Mouse (Mus musculus) embryonic facial prominence, embryonic 11.5 days (tissue): ENCODE results near the gene Gm9903. TPM values are rescaled to one million over a fixed set of nuclear protein-coding genes. Genes with fewer than 3 reads are reported as not detected.

ENCODE experiments used
- ATAC-seq: fragments of 200-750 bp; cut with Nextera tagmentation; replicated peaks from 2 replicates; pipeline ENCODE4 v1.8.0; 2017; ENCODE audit warnings: low read depth; ENCODE audit not compliant: insufficient number of reproducible peaks, low FRiP score, low TSS enrichment
- DNase-seq: peaks from one replicate; pipeline ENCODE4 v3.0.0-alpha.2; 2015; ENCODE audit warnings: low spot score
- H3K27ac ChIP-seq: fragments of 300-500 bp; sonication (generic); replicated peaks from 2 replicates; pipeline ENCODE4 v1.5.1; 2014; ENCODE audit warnings: mild to moderate bottlenecking, low read depth, low read length, control low read depth
- H3K27me3 ChIP-seq: fragments of 300-500 bp; sonication (generic); 2 replicates; pipeline ENCODE4 v1.6.1; 2014; ENCODE audit warnings: mild to moderate bottlenecking, low read length, moderate library complexity, mixed read lengths; ENCODE audit not compliant: control insufficient read depth, insufficient read depth
- H3K36me3 ChIP-seq: fragments of 300-500 bp; sonication (generic); replicated peaks from 2 replicates; pipeline ENCODE4 v1.6.1; 2014; ENCODE audit warnings: low read depth, mild to moderate bottlenecking, low read length, moderate library complexity, mixed read lengths; ENCODE audit not compliant: control insufficient read depth, insufficient read depth
- H3K4me1 ChIP-seq: fragments of 300-500 bp; sonication (generic); 2 replicates; pipeline ENCODE4 v1.6.1; 2014; ENCODE audit warnings: low read length, mixed read lengths; ENCODE audit not compliant: control insufficient read depth, insufficient read depth
- H3K4me2 ChIP-seq: fragments of 300-500 bp; sonication (generic); 2 replicates; pipeline ENCODE4 v1.6.1; 2014; ENCODE audit warnings: low read depth, mild to moderate bottlenecking, control low read depth, low read length, moderate library complexity
- H3K4me3 ChIP-seq: fragments of 300-500 bp; sonication (generic); 2 replicates; pipeline ENCODE4 v1.5.1; 2014; ENCODE audit warnings: low read depth, low read length, control low read depth
- H3K9ac ChIP-seq: fragments of 300-500 bp; sonication (generic); replicated peaks from 2 replicates; pipeline ENCODE4 v1.6.1; 2014; ENCODE audit warnings: mild to moderate bottlenecking, control low read depth, low read length
- H3K9me3 ChIP-seq: fragments of 300-500 bp; sonication (generic); replicated peaks from 2 replicates; pipeline ENCODE4 v1.6.1; 2016; ENCODE audit warnings: mild to moderate bottlenecking, low read length, inconsistent platforms, mixed read lengths; ENCODE audit not compliant: control insufficient read depth
- WGBS: fragments of 180-500 bp; shearing (Covaris S2); extraction: QIAGEN DNeasy Blood & Tissue Kit; methylation state at CpG from one replicate; pipeline ENCODE4 v1.1.7; 2014; 5-methylcytosine and 5-hydroxymethylcytosine counted together
- polyA plus RNA-seq: library from polyadenylated mRNA; unstranded; fragments of >200 nt; fragmentation: Nextera tagmentation; extraction: Ambion mirVana; gene quantifications from 2 replicates; pipeline ENCODE4 v1.2.1, GENCODE M21; 2014

Gm9903 gene
- polyA plus RNA-seq, 1 experiment from 2014 or later: 0.97 TPM

- H3K4me1 ChIP-seq: 0 out of 2 replicates have a peak, but pooled peaks cover 2% of the 10 kb centered on the region
- WGBS: 4% methylated on average over 9 of the region's 9 CpGs
- peak overlapping the region; percentile 76 for H3K4me3 ChIP-seq
- ATAC-seq: peak; percentile 24; the same call in 1 of the 2 replicates
- no peaks in the 10 kb centered on the region for H3K9me3 ChIP-seq
- no peaks in the 10 kb centered on the region for H3K27me3 ChIP-seq
- no peaks in the 10 kb centered on the region for H3K36me3 ChIP-seq
- H3K9ac ChIP-seq: peak overlapping the region; percentile 30
- peak; percentile 11 for DNase-seq
- H3K27ac ChIP-seq: no peak overlapping the region
- peak overlapping the region; percentile 38 for H3K4me2 ChIP-seq
These were observed 336 bp downstream of the Gm9903 start for GRCm38 (mm10) chr5:33630061-33630460.

- no peak overlapping the region for H3K4me3 ChIP-seq
- H3K36me3 ChIP-seq: no peaks in the 10 kb centered on the region
- H3K27me3 ChIP-seq: no peaks in the 10 kb centered on the region
- 62% methylated on average over 4 of the region's 4 CpGs for WGBS
- ATAC-seq (no peak), DNase-seq (no peak)
- H3K4me1 ChIP-seq: 0 out of 2 replicates have a peak, but pooled peaks cover 2% of the 10 kb centered on the region
- no peak overlapping the region for H3K9ac ChIP-seq
- H3K27ac ChIP-seq: no peak overlapping the region
- H3K4me2 ChIP-seq: peak overlapping the region; percentile 3; the same call in 1 of the 2 replicates
- H3K9me3 ChIP-seq: no peaks in the 10 kb centered on the region
These were observed 890 bp downstream of the Gm9903 start for GRCm38 (mm10) chr5:33630615-33631014.

- DNase-seq (no peak), ATAC-seq (no peak)
- Histone ChIP-seq H3K36me3 (no peaks in the 10 kb centered on the region), H3K4me2 (no peak overlapping the region), H3K27ac (no peak overlapping the region), H3K4me1 (0 out of 2 replicates have a peak, but pooled peaks cover 2% of the 10 kb centered on the region), H3K4me3 (no peak overlapping the region), H3K9me3 (no peaks in the 10 kb centered on the region), H3K9ac (no peak overlapping the region), H3K27me3 (no peaks in the 10 kb centered on the region)
- 90% methylated on average over 1 of the region's 1 CpGs for WGBS
These were observed 2.8 kb downstream of the Gm9903 start for GRCm38 (mm10) chr5:33632526-33632925.

GRCm38 (mm10) chr5:33635361-33635760 lies 5.6 kb downstream of the Gm9903 start:
- Histone ChIP-seq H3K4me1 (no peaks in the 10 kb centered on the region), H3K36me3 (no peaks in the 10 kb centered on the region), H3K27me3 (no peaks in the 10 kb centered on the region), H3K27ac (no peak overlapping the region), H3K4me3 (no peak overlapping the region), H3K9ac (no peak overlapping the region), H3K9me3 (no peaks in the 10 kb centered on the region), H3K4me2 (no peak overlapping the region)
- 95% methylated on average over 3 of the region's 3 CpGs for WGBS
- ATAC-seq: no peak
- no peak for DNase-seq

GRCm38 (mm10) chr5:33637606-33638350 lies 8.1 kb downstream of the Gm9903 start:
- 83% methylated on average over 3 of the region's 3 CpGs for WGBS
- H3K27me3 ChIP-seq: no peaks in the 10 kb centered on the region
- H3K4me1 ChIP-seq: no peaks in the 10 kb centered on the region
- H3K9ac ChIP-seq: no peak overlapping the region
- peaks cover 3% of the 10 kb centered on the region; the same call in 1 of the 2 replicates for H3K36me3 ChIP-seq
- ATAC-seq (no peak), DNase-seq (no peak)
- H3K9me3 ChIP-seq: no peaks in the 10 kb centered on the region
- H3K4me3 ChIP-seq: no peak overlapping the region
- H3K4me2 ChIP-seq: no peak overlapping the region
- H3K27ac ChIP-seq: no peak overlapping the region

GRCm38 (mm10) chr5:33638826-33639225 lies 9.1 kb downstream of the Gm9903 start:
- WGBS: 67% methylated on average over 4 of the region's 4 CpGs
- ATAC-seq: no peak
- no peak overlapping the region for H3K4me2 ChIP-seq
- no peak overlapping the region for H3K27ac ChIP-seq
- H3K9ac ChIP-seq: no peak overlapping the region
- H3K4me1 ChIP-seq: no peaks in the 10 kb centered on the region
- no peak overlapping the region for H3K4me3 ChIP-seq
- H3K9me3 ChIP-seq: no peaks in the 10 kb centered on the region
- no peaks in the 10 kb centered on the region for H3K27me3 ChIP-seq
- peaks cover 10% of the 10 kb centered on the region for H3K36me3 ChIP-seq
- no peak for DNase-seq

GRCm38 (mm10) chr5:33640652-33641051 lies 10.9 kb downstream of the Gm9903 start:
- Histone ChIP-seq H3K36me3 (peaks cover 10% of the 10 kb centered on the region), H3K27ac (no peak overlapping the region), H3K27me3 (no peaks in the 10 kb centered on the region), H3K9me3 (no peaks in the 10 kb centered on the region), H3K4me1 (no peaks in the 10 kb centered on the region), H3K9ac (no peak overlapping the region), H3K4me3 (no peak overlapping the region), H3K4me2 (no peak overlapping the region)
- 44% methylated on average over 3 of the region's 3 CpGs for WGBS
- ATAC-seq (no peak; the same call in 1 of the 2 replicates), DNase-seq (peak; percentile 72)

GRCm38 (mm10) chr5:33651017-33651416 lies 21.3 kb downstream of the Gm9903 start:
- peak overlapping the region; percentile 83 for H3K9ac ChIP-seq
- no peaks in the 10 kb centered on the region for H3K27me3 ChIP-seq
- DNase-seq (no peak), ATAC-seq (no peak)
- H3K4me1 ChIP-seq: peaks cover 4% of the 10 kb centered on the region; the same call in 1 of the 2 replicates
- H3K9me3 ChIP-seq: no peaks in the 10 kb centered on the region
- H3K36me3 ChIP-seq: peaks cover 2% of the 10 kb centered on the region
- 0 out of 2 replicates have a peak overlapping the region, but pooled peaks have one; percentile 1 for H3K27ac ChIP-seq
- peak overlapping the region; percentile 69 for H3K4me2 ChIP-seq
- H3K4me3 ChIP-seq: peak overlapping the region; percentile 80
- WGBS: 24% methylated on average over 2 of the region's 2 CpGs
